Mouse (Mus musculus) 416B (cell line): Measurements from ENCODE around the gene Fzd4.

Experiments
- DNase-seq: peaks from one replicate; pipeline ENCODE4 v3.0.0; 2011; ENCODE audit warnings: low read depth

Gene Fzd4

DNA sequence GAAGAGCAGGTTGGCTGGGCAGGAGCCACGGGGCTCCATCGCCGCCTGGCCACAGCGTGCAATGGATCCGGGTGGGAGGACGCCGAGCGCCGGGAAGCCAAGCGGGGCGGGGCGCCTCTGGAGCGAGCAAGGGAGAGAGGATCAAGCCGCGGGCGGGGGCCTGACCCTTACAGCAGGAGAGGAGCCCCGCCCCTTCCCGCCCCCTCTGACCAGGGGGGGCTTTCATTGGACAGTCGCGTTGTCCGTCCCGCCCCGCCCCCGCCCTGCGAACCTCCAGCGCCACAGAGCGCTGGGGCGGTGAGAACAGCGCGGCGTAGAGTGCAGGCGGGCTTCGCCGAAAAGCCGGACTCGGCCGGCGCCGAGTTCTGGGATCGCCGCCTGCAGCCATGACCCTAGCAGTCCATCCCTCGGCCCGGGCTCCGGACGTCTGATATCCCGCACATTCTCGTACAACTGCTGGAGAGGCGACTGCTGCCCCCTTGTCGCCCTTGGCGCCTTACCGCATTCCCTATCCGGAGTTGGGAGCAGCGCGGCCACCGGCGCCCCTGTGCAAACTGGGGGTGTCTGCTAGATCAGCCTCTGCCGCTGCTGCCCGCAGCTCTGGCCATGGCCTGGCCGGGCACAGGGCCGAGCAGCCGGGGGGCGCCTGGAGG is at the start of gene Fzd4, which contains the start of gene Tmem135:
TSS of gene Fzd4 (plus strand) at position 275 of the 653 bp plus-strand sequence.
TSS of gene Tmem135 (minus strand) at position 142 of the 653 bp plus-strand sequence.
- DNase-seq = peak; percentile 88

DNA sequence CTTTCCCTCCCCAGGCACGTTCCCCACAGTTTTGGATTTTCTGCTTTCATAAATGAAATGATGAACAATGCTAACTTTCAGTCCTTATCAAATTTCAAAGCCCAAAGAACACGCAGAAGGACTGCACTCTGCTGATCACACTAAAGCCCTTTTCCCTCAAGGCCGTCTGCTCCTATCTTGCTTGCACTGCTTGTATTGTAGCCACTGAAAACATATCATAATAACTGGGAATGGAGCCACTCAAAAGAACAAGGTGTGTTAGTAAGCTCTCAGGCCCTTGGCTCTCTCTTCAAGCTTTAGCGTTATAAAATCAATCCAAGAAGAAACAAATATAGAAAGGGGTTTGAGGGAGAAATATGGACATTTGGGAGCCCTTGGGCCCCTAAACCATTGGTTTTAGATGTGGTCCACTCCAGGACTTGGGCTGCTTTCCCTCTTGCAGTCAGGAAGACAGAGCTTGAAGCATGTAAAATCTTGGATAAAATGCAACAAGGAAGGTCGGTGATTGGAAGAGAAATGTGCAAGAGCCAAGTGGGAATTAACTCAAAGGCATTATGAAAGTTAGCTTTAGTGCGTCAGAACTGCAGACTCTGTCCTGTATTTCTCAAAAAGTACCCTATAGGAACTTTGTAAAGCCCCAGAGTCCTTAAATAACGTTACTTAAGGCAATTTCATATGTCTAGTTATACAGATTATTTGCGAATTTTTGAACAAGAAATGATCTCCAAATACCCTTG is 48.5 kb upstream of the Fzd4 start:
- no peak for DNase-seq

DNA sequence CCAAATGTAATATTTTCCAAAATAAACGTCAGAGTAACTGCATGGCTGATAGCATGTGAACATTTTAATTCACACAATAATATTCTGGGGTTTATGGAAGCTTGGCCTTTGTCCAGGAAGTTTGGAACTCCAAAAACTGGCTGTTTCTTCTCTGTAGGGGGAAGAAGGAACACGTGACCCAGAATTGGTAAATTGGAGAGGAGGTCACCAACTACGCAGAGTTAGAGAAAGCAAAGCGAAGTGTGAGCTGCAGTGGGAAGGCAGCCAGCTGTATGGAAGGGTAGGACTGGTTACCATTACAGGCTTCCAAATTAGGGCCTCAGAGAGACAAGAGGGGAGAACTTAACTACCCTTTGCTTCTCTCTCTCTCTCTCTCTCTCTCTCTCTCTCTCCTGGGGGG is 47.8 kb upstream of the Fzd4 start:
- no peak for DNase-seq

DNA sequence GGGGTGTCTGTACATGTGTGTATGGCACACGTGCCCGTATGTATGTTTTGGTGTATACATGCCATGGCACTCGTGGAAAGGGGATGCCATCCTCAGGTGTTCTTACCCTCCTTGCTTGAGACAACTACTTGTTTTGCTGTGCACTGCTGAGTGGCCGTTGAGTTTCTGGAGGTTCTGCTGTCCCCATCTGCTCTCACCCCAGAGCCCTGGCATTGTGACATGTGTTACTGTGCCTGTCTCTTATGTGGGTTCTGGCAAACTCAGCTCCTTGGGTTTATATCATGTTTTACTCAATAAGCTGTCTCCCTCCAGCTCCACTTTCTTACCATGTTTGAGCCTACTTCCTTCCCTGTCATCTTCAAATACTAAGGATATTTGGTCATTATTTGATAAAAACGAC is 40.2 kb upstream of the Fzd4 start:
- no peak for DNase-seq

DNA sequence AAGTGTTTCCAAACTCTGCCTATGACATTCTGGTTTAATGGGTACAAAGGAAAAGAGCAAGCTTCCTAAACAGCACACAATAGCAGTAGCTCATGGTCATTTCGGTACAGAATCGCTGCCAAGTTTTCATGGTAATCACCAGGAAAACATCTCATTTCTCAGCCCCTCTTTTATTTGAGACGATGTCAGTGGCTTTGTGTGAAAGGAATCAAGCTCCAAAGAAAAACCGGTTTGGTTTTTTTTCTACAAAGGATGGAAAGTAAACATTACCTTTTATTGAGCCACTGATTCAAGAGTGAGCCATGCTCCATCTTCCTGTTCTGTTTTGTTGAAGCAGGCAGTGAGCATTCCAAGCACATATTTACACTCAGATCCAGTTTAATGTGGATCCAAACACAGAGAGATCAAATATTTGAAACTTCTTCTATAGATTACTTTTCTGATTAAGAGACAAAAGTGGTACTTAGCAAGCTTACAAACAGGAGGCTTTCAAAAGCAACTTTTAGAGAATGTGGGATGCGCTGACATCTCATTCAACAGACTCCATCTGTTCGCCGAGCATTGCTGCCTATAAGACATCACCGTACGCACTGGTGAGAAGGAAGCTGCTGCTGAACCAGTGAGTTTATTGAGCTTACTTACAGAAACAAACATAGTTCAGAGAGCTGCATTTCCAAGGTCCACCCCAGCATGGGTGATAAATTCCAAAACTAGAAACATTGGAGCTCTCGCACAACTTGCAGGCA is 38.8 kb upstream of the Fzd4 start:
- no peak for DNase-seq

DNA sequence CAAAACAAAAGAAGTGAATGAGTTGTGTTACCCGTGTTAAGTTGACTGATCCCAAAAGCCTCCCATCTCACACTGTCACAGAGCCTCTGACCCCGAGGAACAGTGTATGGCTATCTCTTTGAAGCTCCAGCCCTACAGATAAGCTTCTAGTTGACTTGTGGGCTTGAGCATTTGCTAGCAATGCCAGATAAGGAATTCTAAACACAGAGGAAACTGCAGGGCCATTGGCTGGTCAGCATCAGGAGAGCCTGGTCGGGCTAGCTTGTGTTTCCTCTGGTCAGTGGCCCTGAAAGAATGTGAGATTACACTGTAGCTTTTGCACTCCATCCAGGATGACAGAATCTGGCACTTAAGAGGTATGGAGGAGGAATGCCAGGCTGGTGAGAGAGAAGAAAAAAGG is 36.5 kb upstream of the Fzd4 start:
- DNase-seq = peak; percentile 66

DNA sequence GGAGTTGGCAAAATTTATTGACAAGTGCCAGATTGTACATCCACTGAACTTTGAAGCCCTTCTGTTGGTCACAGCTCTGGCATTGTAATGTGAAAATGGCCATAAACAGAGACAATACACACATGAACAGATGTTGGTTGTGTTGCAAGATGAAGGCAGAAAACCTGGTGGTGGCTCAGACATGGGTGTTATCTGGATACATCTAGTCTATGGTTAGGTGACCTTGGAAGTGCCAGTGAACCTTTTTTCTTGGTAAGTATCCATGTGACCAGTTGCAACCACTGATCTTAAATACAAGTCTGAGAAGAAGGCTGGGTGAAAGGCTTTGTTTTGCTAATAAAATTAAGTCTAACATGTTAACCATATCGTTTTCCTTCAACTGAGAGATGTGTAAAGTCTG is 34.1 kb upstream of the Fzd4 start:
- DNase-seq = peak; percentile 61

DNA sequence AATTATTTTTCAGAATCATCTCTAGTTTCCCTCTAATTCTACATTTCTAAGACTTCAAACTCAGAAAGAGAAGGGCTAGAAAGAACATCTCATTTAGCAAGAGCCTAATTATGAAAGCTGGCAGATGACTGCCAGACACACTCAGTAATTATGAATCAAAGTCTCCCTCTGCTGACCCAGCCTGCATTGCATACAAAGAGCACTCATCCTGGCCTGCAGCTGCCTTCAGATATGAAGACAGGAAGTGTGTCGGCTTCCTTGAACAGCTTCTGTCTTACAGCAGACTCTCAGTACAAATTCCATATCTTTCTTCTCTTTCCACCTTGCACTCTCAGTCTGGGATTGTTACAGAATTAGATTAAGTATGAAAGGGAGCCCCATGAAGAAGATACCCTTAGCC is 33.2 kb upstream of the Fzd4 start:
- peak; percentile 79 for DNase-seq

DNA sequence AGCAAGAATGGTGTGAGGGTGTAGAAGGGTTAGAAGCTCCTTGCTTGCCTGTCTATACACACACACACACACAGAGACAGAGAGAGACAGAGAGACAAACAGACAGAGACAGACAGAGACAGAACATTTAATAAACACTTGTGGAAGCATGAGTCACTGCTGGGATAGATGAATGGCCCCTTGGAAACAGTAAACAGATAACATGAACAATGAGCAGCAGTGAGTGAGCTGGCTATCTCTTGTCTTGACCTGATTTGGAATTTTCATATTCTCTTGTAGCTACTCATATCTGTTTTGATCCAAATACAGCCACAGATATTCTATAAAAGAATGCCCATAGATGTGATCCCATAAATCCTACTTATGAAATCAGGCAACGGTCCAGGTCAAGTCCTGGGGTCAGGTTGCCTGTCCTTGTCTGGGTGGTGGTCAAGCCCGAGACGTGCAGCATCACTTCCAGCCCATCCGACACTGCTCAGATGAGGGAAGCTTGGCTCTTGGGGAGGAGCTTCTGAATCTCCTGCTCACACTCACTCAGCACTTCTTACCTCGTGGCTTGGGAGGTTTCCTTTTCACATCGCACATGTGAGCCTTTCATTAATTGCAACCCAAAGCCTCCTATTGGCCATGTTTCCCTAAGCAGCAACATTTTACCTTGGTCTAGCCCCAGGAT is 32.4 kb upstream of the Fzd4 start:
- no peak for DNase-seq

DNA sequence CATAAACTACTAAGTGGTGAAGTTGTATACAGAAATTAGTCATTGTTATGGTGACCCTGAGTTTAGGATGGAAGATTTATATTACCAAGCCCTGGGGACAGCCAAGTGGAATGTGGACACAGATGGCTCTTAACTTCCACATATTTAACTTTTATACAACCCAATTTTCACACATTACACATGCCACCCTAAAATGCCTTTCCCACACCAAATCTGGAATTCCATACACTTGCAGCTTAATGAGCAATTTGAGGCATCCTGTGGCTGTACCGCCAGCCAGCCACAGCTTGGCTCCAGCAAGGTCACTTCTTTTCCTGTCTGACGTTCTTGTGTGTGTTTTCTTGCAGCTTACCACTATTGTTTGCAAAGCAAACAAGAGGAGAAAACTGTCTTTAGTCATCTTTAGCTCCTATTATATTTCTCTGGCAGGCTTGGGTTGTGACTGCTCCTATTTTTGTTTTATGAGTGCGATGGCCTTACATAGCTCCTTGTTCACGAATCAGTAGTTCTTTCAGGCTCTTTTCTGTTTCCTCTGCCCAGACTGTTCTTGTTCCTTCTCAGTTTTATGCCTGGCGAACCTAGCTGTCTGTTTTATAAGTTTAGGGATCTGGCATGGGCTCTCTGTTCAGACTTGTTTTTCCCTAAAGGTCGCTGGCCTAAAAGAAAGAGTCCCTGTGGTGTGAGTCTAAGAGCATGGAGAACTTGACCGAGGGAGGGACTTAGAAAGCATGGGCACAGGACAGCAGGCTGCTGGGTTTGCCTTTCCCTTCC is 23.0 kb upstream of the Fzd4 start:
- peak; percentile 39 for DNase-seq

DNA sequence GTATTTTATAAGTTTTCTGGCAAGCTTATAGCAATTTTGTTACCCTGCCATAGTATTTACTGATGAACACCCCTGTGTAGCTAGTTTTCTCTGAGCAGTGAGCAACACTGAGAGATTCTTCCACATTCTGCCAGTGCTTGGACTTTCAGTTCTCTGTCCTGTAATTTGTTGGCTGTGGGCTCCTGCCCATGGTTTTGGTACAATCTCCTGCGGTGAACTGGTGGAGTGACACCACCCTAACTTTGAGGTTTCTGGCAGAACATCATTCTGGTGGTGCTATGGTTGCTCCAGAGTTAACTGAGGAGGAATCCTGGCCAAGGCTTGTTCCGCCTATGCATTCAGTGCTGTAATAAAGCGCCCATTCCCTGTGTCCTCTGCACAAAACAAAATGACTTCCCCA is 21.3 kb upstream of the Fzd4 start:
- no peak for DNase-seq

DNA sequence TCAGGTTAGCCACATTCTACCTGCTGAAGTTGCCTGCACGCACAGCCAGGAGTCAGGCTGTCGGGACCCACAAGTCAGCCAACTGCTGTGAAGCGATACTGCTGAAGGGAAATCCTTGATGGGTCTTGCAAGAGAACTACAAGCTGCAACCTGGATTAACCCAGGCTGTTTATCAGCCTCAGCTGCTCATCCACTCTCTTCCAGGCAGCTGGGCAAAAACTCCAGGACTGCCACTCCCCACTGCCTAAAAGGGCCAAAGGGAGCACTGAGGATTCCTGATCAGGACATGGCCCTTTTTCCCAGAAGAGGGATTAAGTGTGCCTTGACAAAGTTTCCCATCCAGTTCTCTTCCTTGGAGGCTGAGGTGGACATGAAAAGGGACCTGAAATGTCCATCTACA is 15.2 kb upstream of the Fzd4 start:
- no peak for DNase-seq

DNA sequence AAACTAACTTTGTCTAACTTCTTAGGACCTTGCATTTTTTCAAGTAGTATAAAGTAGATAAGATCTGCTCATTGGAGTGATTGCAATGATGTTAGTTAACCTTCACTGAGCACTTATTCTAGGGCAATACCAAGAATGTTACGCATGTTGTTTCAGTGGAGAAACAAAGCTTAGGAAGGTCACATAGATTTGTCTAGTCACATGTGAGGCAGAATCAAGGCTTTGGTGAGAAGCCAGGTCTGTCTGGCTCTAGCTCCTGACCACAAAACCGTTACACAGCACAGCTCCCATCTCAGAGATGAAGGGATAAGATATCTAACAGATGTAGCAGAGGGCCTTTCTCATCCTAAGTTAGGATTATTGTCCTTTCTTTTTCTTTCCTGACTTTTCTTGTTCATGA is 13.5 kb upstream of the Fzd4 start:
- DNase-seq = peak; percentile 40

DNA sequence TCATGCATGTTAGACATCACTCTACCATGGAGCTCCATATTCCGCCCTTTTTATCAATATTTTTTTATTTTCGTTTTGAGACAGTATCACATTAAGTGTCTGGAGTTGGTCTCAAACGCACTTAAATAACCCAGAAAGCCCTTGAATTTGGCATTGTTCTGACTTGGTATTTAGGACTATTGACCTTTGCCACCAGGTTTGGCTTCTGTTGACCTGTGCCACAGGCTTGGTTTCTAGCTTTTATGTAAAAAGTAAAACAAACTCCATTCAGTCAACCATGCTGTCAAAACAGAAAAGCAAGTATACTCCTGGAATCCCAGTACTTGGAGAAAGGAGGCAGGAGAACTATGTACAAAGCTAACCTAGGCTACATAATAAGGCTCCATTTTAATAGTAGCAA is 12.9 kb upstream of the Fzd4 start:
- no peak for DNase-seq

DNA sequence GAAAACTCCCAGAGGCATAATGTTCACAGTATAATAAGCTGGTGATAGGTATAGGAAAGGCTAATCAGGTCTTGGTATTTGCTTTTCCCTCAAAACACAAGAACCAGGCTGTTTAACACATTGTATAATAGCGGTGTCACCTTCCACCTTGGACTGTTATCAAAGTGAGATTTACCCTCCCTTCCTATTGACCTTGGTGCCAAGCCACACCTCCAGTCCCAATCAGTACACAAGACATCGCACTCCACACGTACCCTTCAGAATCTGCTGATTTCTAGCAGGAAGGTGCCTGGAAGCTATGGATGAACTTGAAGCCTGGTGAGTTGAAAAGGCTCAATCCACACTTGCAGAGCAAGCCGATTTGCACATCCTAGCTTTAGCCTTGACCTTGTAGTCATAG is 12.3 kb upstream of the Fzd4 start:
- no peak for DNase-seq

DNA sequence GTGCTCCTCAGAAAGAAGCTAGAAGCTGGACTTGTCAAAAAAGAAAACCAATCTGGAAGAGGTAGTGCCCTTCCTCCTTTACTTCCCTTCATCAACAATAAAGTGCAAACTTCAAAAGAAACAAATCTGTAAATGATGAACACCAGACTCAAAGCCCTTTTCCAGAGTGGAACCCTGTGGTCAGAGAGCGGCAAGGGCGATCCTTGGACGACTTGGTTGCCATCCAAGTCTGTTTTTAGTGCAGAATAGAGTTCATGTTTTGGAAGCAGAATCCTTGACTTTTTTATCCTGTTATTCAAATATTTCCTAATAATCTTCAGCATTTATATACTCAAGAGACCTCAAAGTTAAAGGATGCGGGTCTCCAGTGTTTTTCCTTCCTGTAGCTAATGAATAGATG is 11.8 kb upstream of the Fzd4 start:
- no peak for DNase-seq

DNA sequence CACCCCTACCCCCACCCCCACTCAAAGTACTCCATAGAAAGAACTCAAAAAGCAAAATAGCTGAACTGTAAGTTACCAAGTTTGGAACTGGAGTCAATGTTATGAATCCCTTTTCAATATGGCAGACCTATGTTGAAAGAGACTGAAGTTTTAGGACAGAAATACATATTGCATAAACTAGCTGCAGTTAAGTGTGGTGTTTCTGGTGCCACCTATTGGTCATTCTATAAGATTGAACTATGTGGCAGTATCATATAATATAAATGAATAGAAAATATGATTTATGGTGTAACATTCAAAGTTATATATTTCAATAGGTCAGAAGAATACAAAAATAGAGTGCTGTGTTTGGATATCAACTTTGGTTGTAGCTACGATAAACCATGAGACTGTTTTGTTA is 11.3 kb upstream of the Fzd4 start:
- DNase-seq = peak; percentile 52

DNA sequence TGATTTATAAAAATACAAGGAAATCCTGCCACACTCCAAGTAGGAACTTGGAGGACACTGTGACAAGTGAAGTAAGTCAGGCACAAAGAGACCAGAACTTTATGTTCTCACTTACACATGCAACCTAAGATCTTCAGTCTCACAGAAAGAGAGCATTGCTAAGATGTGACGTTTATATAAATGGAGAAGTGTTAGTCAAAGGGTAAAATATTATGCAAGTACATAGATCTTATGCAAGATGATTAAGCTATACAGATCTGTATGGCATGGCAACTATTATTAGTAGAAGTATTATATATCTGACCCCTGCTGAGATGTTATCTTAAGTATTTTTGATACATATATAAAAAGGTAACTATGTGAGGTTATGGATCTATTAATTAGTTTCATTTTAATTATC is 8.8 kb upstream of the Fzd4 start:
- DNase-seq = no peak

DNA sequence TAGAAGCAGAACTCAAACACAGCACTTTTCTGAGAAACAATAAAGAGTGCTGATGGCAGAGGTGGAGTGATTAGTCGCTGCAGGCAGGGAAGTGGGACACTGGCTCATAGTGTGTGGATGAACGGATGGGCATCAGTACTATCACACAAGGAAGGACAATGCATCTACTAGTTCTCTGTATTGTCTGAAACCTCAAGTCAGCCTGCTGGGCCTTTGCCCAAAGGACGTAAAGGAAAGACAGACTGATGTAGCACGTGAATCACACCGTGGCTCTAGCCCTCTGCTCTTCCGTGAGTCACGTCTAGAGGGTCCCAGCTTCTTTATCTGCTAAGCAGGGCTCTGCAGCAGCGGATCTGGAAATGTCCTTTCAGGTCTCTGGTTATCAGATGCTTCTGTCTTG is 7.8 kb upstream of the Fzd4 start:
- DNase-seq = no peak

DNA sequence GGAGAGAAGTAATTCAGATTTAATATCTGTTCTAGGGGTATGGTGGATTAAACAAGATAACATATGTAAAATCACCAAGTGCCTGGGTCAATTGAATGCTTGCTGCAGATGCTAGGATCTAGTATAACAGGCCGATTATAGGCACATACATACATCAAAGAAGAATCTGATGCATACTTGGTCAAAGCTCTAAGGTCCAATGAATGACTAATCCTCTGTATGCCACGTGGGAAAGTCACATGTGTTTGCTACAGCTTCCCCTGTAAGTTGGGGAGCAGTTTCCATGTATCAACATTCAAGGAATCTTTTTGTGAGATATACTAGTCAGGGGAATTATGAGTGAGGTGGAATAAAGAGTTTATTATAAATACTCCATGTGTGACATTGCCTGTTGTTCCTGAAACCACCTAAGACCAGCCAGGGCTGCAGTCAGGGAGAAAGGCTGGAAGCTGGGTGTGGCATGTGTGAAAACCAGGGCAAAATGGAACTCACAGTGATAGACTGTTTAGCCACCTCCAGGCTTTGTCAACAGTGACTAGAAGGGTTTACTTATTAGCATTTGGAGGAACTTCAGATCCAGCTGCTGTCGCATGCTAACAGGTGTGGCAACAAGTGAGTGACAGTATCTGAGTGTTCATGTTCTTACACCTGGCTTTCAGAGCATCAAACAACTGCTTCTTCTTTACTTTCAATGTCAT is 6.2 kb upstream of the Fzd4 start:
- DNase-seq = no peak

DNA sequence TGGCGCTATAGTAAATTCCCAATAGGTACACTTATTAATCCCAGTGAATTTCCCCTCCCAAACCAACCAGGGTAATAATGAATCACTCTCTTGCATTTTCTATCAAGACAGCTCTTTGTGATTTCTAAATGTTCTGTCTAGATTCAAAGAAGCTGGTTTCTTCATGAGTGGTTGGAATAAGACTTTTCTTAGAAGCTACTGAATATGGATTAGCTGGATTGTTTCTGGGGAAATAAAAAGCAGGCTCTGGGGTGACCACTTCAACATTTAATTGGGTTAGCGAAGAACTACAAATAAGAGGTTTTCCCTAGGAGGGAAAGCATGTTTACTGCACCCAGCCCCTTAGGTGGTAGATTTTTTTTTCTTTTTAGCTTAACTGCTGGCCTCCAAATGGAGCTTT is 3.4 kb upstream of the Fzd4 start:
- no peak for DNase-seq
